Mouse (Mus musculus) heart, postnatal 25 days (tissue): ENCODE data around the gene Zc2hc1b. TPM values are rescaled to one million over a fixed set of nuclear protein-coding genes. Genes with fewer than 3 reads are reported as not detected.

Experiments used
- DNase-seq: peaks from one replicate; pipeline ENCODE4 v3.0.0; 2022; ENCODE audit warnings: low spot score
- intact Hi-C: fragments of 180-260 bp; cut with DNase I; formaldehyde crosslinking; loops from one replicate; pipeline ENCODE4 v1.15.1; 2025
- total RNA-seq, 2 experiments: library from RNA; stranded (reverse); gene quantifications; 2 replicates each; pipeline ENCODE4 v1.2.3; 2021

The Zc2hc1b gene
- total RNA-seq, 2 experiments from 2014 or later, result not detected

DNA sequence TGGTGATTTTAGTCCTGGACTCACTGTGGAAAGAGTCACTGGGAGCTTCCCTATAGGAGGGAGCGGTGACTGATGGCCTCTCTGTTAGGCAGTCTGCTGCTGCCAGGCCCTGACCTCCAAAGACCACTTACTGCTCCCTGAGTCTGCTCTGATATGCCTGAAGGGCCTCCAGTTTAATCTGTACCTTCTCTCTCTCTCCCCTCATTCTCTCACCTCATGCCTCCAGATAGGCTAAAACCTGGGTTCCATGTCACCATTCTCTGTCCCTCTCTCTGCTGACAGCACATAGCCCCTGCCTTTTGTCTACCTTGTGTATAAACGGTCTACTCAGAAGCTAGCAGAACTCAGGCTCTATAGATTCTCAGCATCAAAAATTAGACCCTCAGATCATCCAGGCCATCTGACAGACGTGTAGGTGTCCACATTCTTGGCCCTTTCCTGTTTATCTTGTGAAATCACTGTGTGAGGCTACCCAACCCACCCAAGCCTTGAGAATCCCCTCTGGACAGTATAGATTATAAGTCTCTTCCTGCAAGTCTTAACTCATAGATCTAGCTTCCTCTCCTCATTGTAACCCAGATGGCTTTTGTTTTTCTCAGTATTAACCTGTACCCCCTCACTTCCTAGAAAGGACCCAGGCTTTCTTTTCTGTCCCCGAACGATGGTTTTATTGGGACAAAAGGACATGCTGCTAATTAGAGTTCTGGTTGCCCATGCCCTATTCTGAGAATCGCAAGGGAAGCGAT, 59.6 kb downstream of the Zc2hc1b start:
- no peak for DNase-seq
- intact Hi-C loops, result no loop called here

GRCm38 (mm10) chr10:13116706-13117665, 60.8 kb downstream of the Zc2hc1b start:
- DNase-seq, result no peak
- intact Hi-C loops, result no loop called here

DNA sequence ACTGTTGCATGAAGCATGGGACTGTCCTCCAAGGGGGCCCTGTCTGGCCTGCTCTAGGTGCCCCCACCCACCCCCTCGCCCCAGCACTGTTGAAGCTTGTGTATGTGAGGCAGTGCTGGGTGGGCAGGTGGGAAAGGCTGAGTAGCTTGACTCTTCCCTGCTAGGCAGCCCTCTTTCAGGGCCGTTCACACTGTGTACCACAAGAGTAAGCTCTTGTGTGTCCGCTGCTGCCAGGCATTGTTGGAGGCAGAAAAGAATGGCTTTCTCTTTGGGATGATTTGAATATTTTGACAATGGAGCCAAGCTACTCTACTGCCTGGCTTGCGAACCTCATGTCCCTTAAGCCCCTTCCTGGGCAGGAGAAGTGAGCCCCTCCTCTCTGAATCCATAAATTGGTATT, 62.8 kb downstream of the Zc2hc1b start:
- intact Hi-C loops, result no loop called here

GRCm38 (mm10) chr10:13113641-13114040, 64.2 kb downstream of the Zc2hc1b start:
- intact Hi-C loops, result no loop called here
- DNase-seq, result no peak

More for the DNA sequence above, 62.8 kb downstream of the Zc2hc1b start:
- DNase-seq, result no peak

- no peak for DNase-seq
- intact Hi-C loops, result no loop called here
Observed at GRCm38 (mm10) chr10:13112849-13113248, 65.0 kb downstream of the Zc2hc1b start.

DNA sequence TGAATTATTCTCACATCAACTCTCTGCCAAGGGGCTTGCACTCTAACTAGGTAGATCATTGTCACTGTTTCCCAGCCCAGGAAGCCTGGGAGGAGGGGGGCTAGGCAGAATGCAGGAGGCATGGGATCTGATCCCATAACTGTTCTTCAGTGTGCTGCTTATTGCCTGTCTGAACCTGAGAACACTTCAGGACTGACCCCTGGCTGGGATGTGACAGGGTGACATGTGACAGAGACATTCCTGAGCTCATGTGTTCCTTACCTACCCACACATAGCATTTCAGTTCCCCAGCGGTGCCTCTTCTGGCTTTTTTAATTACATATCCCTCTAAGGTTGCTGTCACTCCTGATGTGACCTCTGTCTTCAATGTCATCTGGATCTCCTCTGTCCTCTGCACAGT, 68.0 kb downstream of the Zc2hc1b start:
- DNase-seq, result no peak
- intact Hi-C loops, result no loop called here

GRCm38 (mm10) chr10:13108847-13109246, 69.0 kb downstream of the Zc2hc1b start:
- no peak for DNase-seq
- intact Hi-C loops, result no loop called here

- no peak for DNase-seq
- intact Hi-C loops, result no loop called here
Observed at GRCm38 (mm10) chr10:13108021-13108548, 69.7 kb downstream of the Zc2hc1b start.

DNA sequence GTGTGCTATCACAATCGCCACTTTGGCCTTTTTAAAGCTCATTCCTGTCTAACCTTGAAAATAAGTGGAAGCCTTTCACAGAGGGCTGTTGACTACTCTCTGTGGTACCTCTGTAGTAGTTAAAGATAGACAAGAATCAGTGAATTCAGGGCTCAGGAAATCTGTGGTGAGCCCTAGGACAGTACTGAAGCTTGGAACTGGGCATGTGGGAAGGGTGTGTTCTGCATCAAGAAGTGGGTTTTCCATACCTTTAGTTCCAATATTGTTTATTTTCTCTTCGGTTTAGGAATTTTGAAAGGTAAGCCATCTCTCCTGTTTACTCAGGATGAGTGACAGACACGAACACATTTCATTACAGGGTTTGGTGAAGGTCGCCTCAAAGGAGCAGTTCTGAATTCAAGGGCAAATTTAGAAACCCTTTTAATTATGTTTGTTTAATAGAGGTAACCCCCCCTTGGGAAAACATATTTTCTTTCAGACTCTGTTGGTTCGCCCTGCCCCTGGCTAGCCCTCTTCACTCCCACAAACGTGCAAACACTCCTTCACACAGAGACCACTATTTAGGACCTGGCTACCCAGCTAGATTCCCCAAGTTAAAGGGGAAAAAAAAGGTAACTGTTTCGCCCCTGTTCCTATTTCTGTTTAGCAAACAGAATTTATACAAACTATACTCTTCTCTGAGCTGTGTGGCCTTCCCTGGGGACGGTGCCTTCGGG, 70.8 kb downstream of the Zc2hc1b start:
- no peak for DNase-seq
- intact Hi-C loops, result no loop called here

- DNase-seq, result no peak
- intact Hi-C loops, result no loop called here
Observed at GRCm38 (mm10) chr10:13103838-13104237, 74.0 kb downstream of the Zc2hc1b start.

DNA sequence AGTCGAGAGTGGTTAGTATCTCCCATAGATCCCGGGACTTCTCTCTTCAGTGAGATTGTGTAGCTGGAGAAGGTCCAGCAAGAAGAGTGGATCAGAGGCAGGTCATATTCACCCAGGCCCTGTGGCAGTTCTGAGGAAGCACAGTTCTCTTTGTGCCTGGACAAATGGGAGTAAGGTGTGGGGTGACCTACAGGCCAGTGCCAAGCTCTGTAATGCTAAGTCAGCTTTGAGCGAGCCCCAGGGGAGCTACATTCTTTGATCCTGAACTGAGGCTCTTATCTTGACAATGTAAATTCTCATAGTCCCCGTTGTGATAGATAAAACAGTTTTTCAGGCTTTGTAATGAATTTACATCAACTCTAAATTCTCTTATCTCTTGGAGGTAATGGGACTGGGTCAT, 75.5 kb downstream of the Zc2hc1b start:
- DNase-seq, result no peak
- intact Hi-C loops, result no loop called here

- intact Hi-C loops, result no loop called here
- no peak for DNase-seq
Observed at GRCm38 (mm10) chr10:13100061-13100648, 77.7 kb downstream of the Zc2hc1b start.

Other genes starting within 250 kb of the Zc2hc1b start
- 1 to 10 TPM; 1.7 to 2.2 TPM for gene Stx11, start 213.7 kb downstream of the Zc2hc1b start, total RNA-seq
- gene Sf3b5, start 172.7 kb downstream of the Zc2hc1b start, total RNA-seq, result 1 to 10 TPM; 6.3 to 6.9 TPM
- 10 to 100 TPM in 1 of 2 experiments, 1 to 10 TPM in 1; 9.6 to 12.4 TPM for gene Plagl1, start 117.5 kb downstream of the Zc2hc1b start, total RNA-seq
- 10 to 100 TPM; 22.9 to 25.0 TPM for gene Ltv1, start 15.1 kb upstream of the Zc2hc1b start, total RNA-seq